Mouse (Mus musculus) heart, adult 2 months (tissue): ENCODE measurements around the gene Rfc2.

Experiments used
- CTCF ChIP-seq: fragments of 200-600 bp; IDR thresholded peaks from 2 replicates; pipeline ENCODE4 v1.8.1; 2022; ENCODE audit warnings: antibody characterized with exemption, mild to moderate bottlenecking, moderate library complexity
- EP300 ChIP-seq: fragments of 200-500 bp; IDR thresholded peaks from 2 replicates; pipeline ENCODE4 v1.6.1; 2011; ENCODE audit warnings: low read depth, low read length, control low read depth; ENCODE audit not compliant: insufficient read depth
- POLR2A ChIP-seq: fragments of 200-500 bp; IDR thresholded peaks from 2 replicates; pipeline ENCODE4 v1.6.1; 2011; ENCODE audit warnings: mild to moderate bottlenecking, low read depth, low read length, control low read depth; ENCODE audit not compliant: insufficient read depth

DNA sequence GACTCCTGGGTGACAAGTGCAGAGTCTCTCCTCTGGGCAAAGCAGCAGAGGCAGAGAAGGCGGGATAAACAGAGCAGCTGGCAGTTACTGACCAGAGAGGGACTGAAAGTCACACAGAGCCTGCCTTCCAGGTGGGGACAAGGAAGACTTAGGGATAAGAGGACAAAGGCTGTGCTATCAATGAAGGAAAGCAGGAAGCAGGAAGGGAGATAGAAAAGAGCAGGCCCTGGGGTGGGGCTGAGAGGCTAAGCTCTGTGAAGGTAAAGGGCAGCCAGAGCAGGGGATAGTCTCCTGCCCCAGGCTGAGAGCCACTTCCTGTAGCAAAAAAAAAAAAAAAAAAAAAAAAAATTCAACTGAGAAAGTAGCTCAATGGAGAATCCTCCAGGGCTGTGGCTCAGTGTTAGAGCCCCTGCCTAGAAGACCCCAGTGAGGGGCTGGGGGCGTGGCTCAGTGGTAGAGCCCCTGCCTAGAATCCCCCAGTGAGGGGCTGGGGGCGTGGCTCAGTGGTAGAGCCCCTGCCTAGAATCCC lies 31.5 kb upstream of the Rfc2 start:
- TF ChIP-seq POLR2A (no peak), CTCF (no peak), EP300 (no peak)
